Mouse (Mus musculus): ENCODE results near the gene Ppp4r3a.
A peak's percentile ranks its signal among the peaks of the same experiment; 100 is the strongest.

DNA sequence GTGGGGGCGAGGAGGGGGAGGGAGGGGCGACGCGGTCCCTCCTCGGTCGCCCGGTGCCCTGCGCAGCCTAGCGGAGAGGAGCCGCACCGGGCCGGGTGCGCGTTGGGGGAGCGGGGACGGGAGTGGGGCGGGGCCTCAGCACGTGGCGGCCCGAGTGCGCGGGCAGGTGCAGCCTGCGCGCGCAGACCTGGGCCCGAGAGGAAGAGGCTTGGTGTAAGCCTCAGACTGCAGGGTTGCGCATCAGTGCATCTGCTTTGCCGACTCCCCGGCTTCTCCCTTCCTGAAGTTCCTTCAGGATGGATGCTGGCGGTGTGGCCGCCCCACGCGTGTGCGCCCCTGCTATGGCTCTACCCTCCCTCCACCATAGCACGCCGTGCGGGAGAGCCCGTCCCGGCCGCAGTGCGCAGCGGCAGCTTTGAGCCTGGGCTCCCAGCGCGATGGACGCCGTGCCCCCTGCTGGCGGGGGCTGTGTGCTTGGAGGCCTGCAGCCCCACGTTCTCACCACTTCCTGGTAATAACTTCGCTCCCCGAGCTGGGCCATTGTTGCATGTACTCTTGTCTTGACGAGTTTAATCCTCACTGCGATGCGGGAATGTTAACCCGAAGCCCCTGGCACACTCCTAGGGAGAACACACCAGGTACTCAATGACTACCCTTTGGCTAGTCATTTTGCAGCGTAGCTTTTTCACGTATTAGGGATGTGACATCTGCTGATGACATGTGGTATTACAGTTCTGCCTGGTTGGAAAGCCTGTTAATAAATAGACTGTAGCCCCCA, 54.4 kb downstream of the Ppp4r3a start, which contains the start of gene Ccdc88c:
- TF ChIP-seq CTCF (IDR thresholded peaks at IDR 0.05; ENCODE audit: control insufficient read depth, insufficient read depth, insufficient read length) (peak; percentile 99), CEBPB (IDR thresholded peaks at IDR 0.05; ENCODE audit: low read depth) (no peak)

Data from C2C12 (cell line).